Mouse (Mus musculus) ovary, postnatal 10 days (tissue): ENCODE results near the gene Ear10.
"Not testable (repeated sequence)": the region's sequence is repeated elsewhere in the genome, so short reads cannot be mapped to it uniquely, and the experiment has no call there.

Source experiments
- DNase-seq: peaks from one replicate; pipeline ENCODE4 v3.0.0; 2022; ENCODE audit warnings: low spot score

Ear10 gene

GRCm38 (mm10) chr14:43923459-43923858 is at the start of gene Ear10:
Gene Ear10 (minus strand): TSS chr14:43923559.
- DNase-seq: not testable (repeated sequence)

- not testable (repeated sequence) for DNase-seq
Observed at GRCm38 (mm10) chr14:43956769-43957168, 33.4 kb upstream of the Ear10 start, which contains the start of gene Ang5. Gene Ang5 (plus strand): TSS chr14:43957069.

GRCm38 (mm10) chr14:43955074-43955473 is 31.7 kb upstream of the Ear10 start:
- not testable (repeated sequence) for DNase-seq

- DNase-seq: not testable (repeated sequence)
Observed at GRCm38 (mm10) chr14:43953382-43953781, 30.0 kb upstream of the Ear10 start.

GRCm38 (mm10) chr14:43933399-43933798 is 10.0 kb upstream of the Ear10 start:
- DNase-seq: not testable (repeated sequence)

GRCm38 (mm10) chr14:43932991-43933390 is 9.6 kb upstream of the Ear10 start:
- peak; percentile 2 for DNase-seq

- DNase-seq: not testable (repeated sequence)
Observed at GRCm38 (mm10) chr14:43925404-43925950, 2.1 kb upstream of the Ear10 start.

GRCm38 (mm10) chr14:43924688-43925403 is 1.5 kb upstream of the Ear10 start, which contains the start of gene Gm8113:
Gene Gm8113 (plus strand): TSS chr14:43925390.
- DNase-seq: peak; percentile 16

GRCm38 (mm10) chr14:43918214-43918613 is 5.1 kb downstream of the Ear10 start:
- DNase-seq: not testable (repeated sequence)

GRCm38 (mm10) chr14:43898577-43898976 is 24.8 kb downstream of the Ear10 start:
- not testable (repeated sequence) for DNase-seq

- DNase-seq: not testable (repeated sequence)
Observed at GRCm38 (mm10) chr14:43895357-43895756, 28.0 kb downstream of the Ear10 start.

GRCm38 (mm10) chr14:43891288-43891687 is 32.1 kb downstream of the Ear10 start:
- not testable (repeated sequence) for DNase-seq

- DNase-seq: not testable (repeated sequence)
Observed at GRCm38 (mm10) chr14:43886235-43886634, 37.1 kb downstream of the Ear10 start.

- DNase-seq: not testable (repeated sequence)
Observed at GRCm38 (mm10) chr14:43879966-43880545, 43.3 kb downstream of the Ear10 start.

- not testable (repeated sequence) for DNase-seq
Observed at GRCm38 (mm10) chr14:43877789-43878188, 45.6 kb downstream of the Ear10 start.

- DNase-seq: not testable (repeated sequence)
Observed at GRCm38 (mm10) chr14:43875417-43875816, 47.9 kb downstream of the Ear10 start, which contains the start of gene Ear1. Gene Ear1 (minus strand): TSS chr14:43875517.

- DNase-seq: not testable (repeated sequence)
Observed at GRCm38 (mm10) chr14:43874862-43875261, 48.5 kb downstream of the Ear10 start.
